Mouse (Mus musculus): ENCODE measurements at regions not wholly inside any gene's neighbourhood (a gene's known extent, or its start where the extent isn't known, plus 50 kb on each side); places are given as distances from the start of the nearest gene placed in this dataset.

DNA sequence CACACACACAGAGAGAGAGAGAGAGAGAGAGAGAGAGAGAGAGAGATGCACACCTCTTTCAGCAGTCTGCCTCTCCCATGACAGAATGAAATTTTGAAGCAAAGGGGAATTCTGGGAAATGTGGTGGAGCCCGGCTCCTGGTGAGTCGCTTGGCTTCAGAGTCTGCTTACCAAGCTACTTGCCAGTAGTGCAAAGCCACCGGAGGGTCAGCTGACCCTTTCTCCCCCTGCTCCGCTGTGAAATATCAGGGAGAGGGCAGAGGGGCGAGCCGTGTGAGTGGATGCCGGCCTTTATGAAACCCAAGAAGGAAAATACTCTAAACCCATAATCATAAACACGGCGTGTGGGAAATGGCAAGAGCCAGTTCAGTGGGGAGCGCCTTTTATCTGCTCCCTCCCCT, 84.2 kb upstream of the Gsc start:
- Histone ChIP-seq H3K4me3 (no peak overlapping the region), H3K36me3 (no peaks in the 10 kb centered on the region)

GRCm38 (mm10) chr12:104548586-104548985, 75.5 kb upstream of the Gsc start:
- Histone ChIP-seq H3K9me3 (no peaks in the 10 kb centered on the region), H3K27me3 (replicated peaks) (no peaks in the 10 kb centered on the region), H3K9ac (no peak overlapping the region), H3K36me3 (no peaks in the 10 kb centered on the region), H3K4me1 (no peaks in the 10 kb centered on the region), H3K4me2 (replicated peaks) (no peak overlapping the region), H3K4me3 (no peak overlapping the region), H3K27ac (no peak overlapping the region)
- WGBS = 86% methylated on average over 2 of the region's 2 CpGs
- ATAC-seq (ENCODE audit: low FRiP score, low read depth) = no peak

More for the DNA sequence above, 84.2 kb upstream of the Gsc start:
- Histone ChIP-seq H3K27me3 (replicated peaks) (no peaks in the 10 kb centered on the region), H3K9me3 (no peaks in the 10 kb centered on the region), H3K4me2 (replicated peaks) (no peak overlapping the region), H3K9ac (no peak overlapping the region), H3K4me1 (no peaks in the 10 kb centered on the region), H3K27ac (no peak overlapping the region)
- ATAC-seq (ENCODE audit: low FRiP score, low read depth) = no peak
- WGBS = 83% methylated on average over 10 of the region's 10 CpGs

- WGBS = 79% methylated on average over 3 of the region's 3 CpGs
- H3K4me2 ChIP-seq (replicated peaks) = no peak overlapping the region
- no peak for ATAC-seq (ENCODE audit: low FRiP score, low read depth)
- H3K27ac ChIP-seq = no peak overlapping the region
- no peak overlapping the region for H3K4me3 ChIP-seq
- H3K27me3 ChIP-seq (replicated peaks) = no peaks in the 10 kb centered on the region
- no peak overlapping the region for H3K9ac ChIP-seq
- no peaks in the 10 kb centered on the region for H3K9me3 ChIP-seq
- no peaks in the 10 kb centered on the region for H3K36me3 ChIP-seq
- H3K4me1 ChIP-seq = no peaks in the 10 kb centered on the region
Observed at GRCm38 (mm10) chr12:104547561-104547960, 74.4 kb upstream of the Gsc start.

DNA sequence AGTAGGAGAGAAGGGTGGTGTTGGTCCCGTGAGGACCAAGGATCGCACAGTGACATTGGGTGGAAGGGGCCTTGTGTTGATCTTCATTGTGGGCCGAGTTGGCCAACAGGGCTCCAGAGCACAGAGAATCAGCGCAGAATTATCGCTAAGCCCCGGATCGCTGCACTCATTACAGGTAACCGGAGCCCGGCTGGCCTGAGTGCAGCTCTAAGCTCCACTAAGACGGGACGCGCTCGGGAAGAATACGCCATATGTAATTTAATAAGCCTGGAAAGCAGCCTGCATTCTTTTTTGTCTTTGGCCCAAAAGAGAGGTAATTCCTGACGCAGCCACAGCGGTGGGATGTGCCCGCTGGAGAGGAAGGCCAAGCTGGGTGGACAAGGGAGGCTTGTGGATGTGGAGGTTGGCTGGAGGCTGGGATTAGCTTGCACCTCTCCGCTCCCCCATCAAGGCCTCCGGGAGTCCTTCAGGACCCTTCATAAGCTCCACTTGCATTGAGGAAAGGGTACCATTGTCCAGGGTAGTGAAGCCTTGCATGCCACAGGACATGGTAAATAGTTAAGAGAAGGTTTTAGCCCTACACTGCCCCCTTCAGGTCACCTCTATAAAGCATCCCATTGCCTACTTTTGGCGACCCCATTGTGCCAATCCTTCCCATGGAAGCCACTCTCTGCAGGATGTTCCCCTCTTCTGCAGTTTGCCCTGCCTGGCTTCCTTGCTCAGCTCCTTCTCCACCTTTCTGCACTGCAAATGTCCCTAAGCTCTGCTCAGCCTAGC, 73.1 kb upstream of the Gsc start:
- Histone ChIP-seq H3K27ac (no peak overlapping the region), H3K9me3 (no peaks in the 10 kb centered on the region), H3K36me3 (no peaks in the 10 kb centered on the region), H3K4me1 (no peaks in the 10 kb centered on the region), H3K27me3 (replicated peaks) (no peaks in the 10 kb centered on the region), H3K9ac (no peak overlapping the region), H3K4me3 (no peak overlapping the region), H3K4me2 (replicated peaks) (no peak overlapping the region)
- 88% methylated on average over 20 of the region's 20 CpGs for WGBS
- ATAC-seq (ENCODE audit: low FRiP score, low read depth) = no peak

- H3K9me3 ChIP-seq = no peaks in the 10 kb centered on the region
Observed at GRCm38 (mm10) chr12:104539911-104540310, 66.8 kb upstream of the Gsc start.

DNA sequence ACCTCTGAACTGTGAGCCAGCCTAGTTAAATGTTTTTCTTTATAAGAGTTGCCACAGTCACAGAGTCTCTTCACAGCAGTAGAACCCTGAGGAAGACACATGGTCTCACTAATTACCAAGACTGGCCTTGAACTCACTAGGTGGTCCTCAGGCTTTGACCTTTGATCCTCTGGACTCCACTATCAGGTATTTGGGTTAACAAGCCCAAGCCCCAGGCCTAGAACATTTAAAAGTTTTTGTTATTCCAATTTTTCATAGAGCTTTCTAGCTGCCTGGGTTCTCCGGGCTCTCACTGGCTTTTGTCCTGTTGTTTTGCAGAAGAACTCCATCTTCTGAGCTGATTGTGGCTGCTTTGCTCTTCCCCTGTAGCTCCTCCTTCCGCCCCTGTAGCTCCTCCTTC, 65.3 kb upstream of the Gsc start:
- no peak overlapping the region for H3K4me3 ChIP-seq
- no peaks in the 10 kb centered on the region for H3K4me1 ChIP-seq
- H3K27ac ChIP-seq = no peak overlapping the region
- no peaks in the 10 kb centered on the region for H3K9me3 ChIP-seq
- ATAC-seq (ENCODE audit: low FRiP score, low read depth) = no peak
- 84% methylated on average over 2 of the region's 2 CpGs for WGBS
- H3K36me3 ChIP-seq = no peaks in the 10 kb centered on the region
- no peak overlapping the region for H3K4me2 ChIP-seq (replicated peaks)
- no peaks in the 10 kb centered on the region for H3K27me3 ChIP-seq (replicated peaks)
- H3K9ac ChIP-seq = no peak overlapping the region

More at GRCm38 (mm10) chr12:104539911-104540310, 66.8 kb upstream of the Gsc start:
- ATAC-seq (ENCODE audit: low FRiP score, low read depth) = no peak
- H3K27me3 ChIP-seq (replicated peaks) = no peaks in the 10 kb centered on the region
- no peak overlapping the region for H3K4me2 ChIP-seq (replicated peaks)
- H3K36me3 ChIP-seq = no peaks in the 10 kb centered on the region
- no peak overlapping the region for H3K27ac ChIP-seq
- WGBS = 97% methylated on average over 7 of the region's 7 CpGs
- H3K9ac ChIP-seq = no peak overlapping the region
- no peak overlapping the region for H3K4me3 ChIP-seq
- no peaks in the 10 kb centered on the region for H3K4me1 ChIP-seq

DNA sequence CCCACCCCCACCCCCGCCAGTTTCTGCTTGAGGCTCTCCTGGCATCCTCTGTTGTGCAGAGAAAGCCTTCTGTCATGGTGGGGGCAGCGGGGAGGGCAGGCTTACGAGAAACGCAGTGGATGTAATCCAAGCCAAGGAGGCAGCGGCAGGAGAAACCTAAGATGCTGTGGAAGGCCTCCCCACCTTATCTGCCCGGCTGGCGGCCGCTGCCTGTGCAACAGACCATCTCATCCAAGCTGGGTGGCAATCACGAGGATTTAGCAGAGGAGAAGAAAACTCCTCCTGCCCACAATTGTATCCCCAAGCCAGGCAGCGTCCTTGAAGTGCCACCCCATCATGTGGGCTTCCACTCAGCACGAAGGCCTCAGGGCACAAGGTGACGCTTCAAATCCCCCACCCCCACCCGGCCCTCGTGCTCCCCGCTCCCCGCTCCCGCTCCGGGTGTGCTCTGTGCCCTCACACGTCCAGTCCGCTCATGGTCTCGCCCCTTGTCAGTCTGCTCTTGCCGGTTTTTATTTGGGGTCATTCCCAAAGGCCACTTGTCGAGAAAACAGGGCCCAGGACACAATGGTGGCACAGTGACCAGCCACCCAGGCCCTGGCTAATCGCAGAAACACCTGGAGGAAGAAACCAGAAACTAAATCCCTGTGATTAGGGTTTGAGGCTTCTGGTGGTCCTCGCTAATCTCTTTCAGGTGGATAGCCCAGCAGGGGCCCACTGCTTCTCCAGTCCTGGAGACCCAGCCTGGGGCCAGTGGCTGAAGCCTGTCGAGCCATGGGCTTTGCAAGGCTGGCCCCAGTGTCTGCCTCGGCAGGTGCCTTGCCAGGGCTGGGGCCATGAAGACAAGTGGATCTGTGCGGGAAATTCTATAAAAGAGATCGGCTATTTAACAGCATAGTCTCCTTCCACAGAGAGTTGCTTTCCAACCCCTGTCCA, 58.6 kb upstream of the Gsc start:
- Histone ChIP-seq H3K4me1 (no peaks in the 10 kb centered on the region), H3K9ac (no peak overlapping the region), H3K27me3 (replicated peaks) (no peaks in the 10 kb centered on the region), H3K4me2 (replicated peaks) (no peak overlapping the region), H3K36me3 (no peaks in the 10 kb centered on the region), H3K9me3 (no peaks in the 10 kb centered on the region), H3K4me3 (no peak overlapping the region), H3K27ac (no peak overlapping the region)
- no peak for ATAC-seq (ENCODE audit: low FRiP score, low read depth)
- WGBS = 35% methylated on average over 29 of the region's 29 CpGs

- H3K27ac ChIP-seq = no peak overlapping the region
- H3K9ac ChIP-seq = no peak overlapping the region
- no peak overlapping the region for H3K4me2 ChIP-seq (replicated peaks)
- 80% methylated on average over 4 of the region's 4 CpGs for WGBS
- H3K36me3 ChIP-seq = no peaks in the 10 kb centered on the region
- no peaks in the 10 kb centered on the region for H3K27me3 ChIP-seq (replicated peaks)
- no peaks in the 10 kb centered on the region for H3K4me1 ChIP-seq
- no peak overlapping the region for H3K4me3 ChIP-seq
- peaks cover 8% of the 10 kb centered on the region for H3K9me3 ChIP-seq
- no peak for ATAC-seq (ENCODE audit: low FRiP score, low read depth)
Observed at GRCm38 (mm10) chr12:104530586-104530985, 57.5 kb upstream of the Gsc start.

All from neural tube, embryonic 12.5 days (tissue).